ENCODE assay signal across 36 mouse cellular contexts in the genomic region with DNA sequence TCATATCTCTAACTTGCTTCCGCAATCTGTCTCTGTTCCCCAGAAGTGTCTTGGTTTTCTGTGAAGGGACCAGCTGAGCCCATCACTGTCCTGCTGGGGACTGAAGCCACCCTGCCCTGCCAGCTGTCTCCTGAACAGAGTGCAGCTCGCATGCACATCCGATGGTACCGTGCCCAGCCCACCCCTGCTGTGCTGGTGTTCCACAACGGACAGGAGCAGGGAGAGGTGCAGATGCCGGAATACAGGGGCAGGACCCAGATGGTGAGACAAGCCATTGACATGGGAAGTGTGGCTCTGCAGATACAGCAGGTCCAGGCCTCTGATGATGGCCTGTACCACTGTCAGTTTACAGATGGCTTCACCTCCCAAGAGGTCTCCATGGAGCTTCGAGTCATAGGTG. TPM values are rescaled to one million over a fixed set of nuclear protein-coding genes. Genes with fewer than 3 reads are reported as not detected.
"Had no signal": no experiment of that assay in that cellular context is flagged by ENCODE, and none has a peak within 500 bp of the region (broad histone marks: within the 10 kb centered on the region; RNA-seq: fewer than 3 reads in every experiment).

No protein-coding gene starts in this region.

- H3K27me3 ChIP-seq: heart, embryonic 15.5 days; hindbrain, embryonic 13.5 days; intestine, embryonic 15.5 days; limb, embryonic 12.5 days had no signal

- H3K4me1 ChIP-seq: heart, embryonic 10.5 days; heart, embryonic 13.5 days; heart, embryonic 15.5 days; hindbrain, embryonic 13.5 days; intestine, embryonic 15.5 days; limb, embryonic 10.5 days; limb, embryonic 12.5 days had no signal

- DNase-seq: gastrocnemius, postnatal 14 days; gastrocnemius, postnatal 36 days; heart, adult 18-20 months; heart, postnatal 14 days; heart, postnatal 36 days; kidney, adult 18-20 months; kidney, adult 8-10 months; kidney, postnatal 10 days; kidney, postnatal 25 days; kidney, postnatal 4 days; liver had no signal

- H3K4me2 ChIP-seq: heart, embryonic 13.5 days; heart, embryonic 15.5 days; hindbrain, embryonic 13.5 days; intestine, embryonic 15.5 days; limb, embryonic 12.5 days; liver, embryonic 11.5 days had no signal

- H3K4me3 ChIP-seq: heart, embryonic 10.5 days; heart, embryonic 13.5 days; heart, embryonic 15.5 days; hindbrain, embryonic 13.5 days; intestine, embryonic 15.5 days; layer of hippocampus, adult 2 months; left cerebral cortex, adult 2 months; limb, embryonic 10.5 days; limb, embryonic 12.5 days had no signal

- H3K27ac ChIP-seq: heart, embryonic 10.5 days; heart, embryonic 13.5 days; heart, embryonic 15.5 days; hindbrain, embryonic 13.5 days; intestine, embryonic 15.5 days; layer of hippocampus, adult 2 months; left cerebral cortex, adult 2 months; limb, embryonic 10.5 days; limb, embryonic 12.5 days had no signal

- H3K36me3 ChIP-seq: heart, embryonic 10.5 days; heart, embryonic 13.5 days; heart, embryonic 15.5 days; hindbrain, embryonic 13.5 days; intestine, embryonic 15.5 days; limb, embryonic 10.5 days; limb, embryonic 12.5 days had no signal

- ATAC-seq: hindbrain, embryonic 16.5 days; inflammation-experienced regulatory T-cells, adult 6 months; intestine, embryonic 15.5 days had no signal

- H3K9me3 ChIP-seq: heart, embryonic 10.5 days; heart, embryonic 13.5 days; heart, embryonic 15.5 days; hindbrain, embryonic 13.5 days; intestine, embryonic 15.5 days; limb, embryonic 10.5 days; limb, embryonic 12.5 days had no signal

- H3K9ac ChIP-seq: heart, embryonic 13.5 days; heart, embryonic 15.5 days; hindbrain, embryonic 13.5 days; intestine, embryonic 15.5 days; limb, embryonic 12.5 days had no signal

RNA-seq across cellular contexts. Expression of gene Btnl1, which starts 2.5 kb away (rescaled TPM):
- total RNA-seq: gastrocnemius, adult 18-20 months; gastrocnemius, adult 8-10 months; gastrocnemius, postnatal 14 days; gastrocnemius, postnatal 36 days; heart, adult 18-20 months; heart, adult 8-10 months; heart, postnatal 14 days; heart, postnatal 36 days; hematopoietic stem cell, adult 5-6 weeks; layer of hippocampus, adult 2 months; layer of hippocampus, postnatal 10 days; layer of hippocampus, postnatal 25 days; left cerebral cortex, adult 2 months; left cerebral cortex, postnatal 25 days had no signal
- polyA plus RNA-seq: heart, embryonic 10.5 days; heart, embryonic 13.5 days; heart, embryonic 15.5 days; heart, postnatal 0 days; hindbrain, embryonic 11.5 days; hindbrain, embryonic 13.5 days; hindbrain, embryonic 16.5 days; inflammation-experienced regulatory T-cells, adult 6 months; kidney, embryonic 14.5 days; kidney, embryonic 16.5 days; limb, embryonic 10.5 days; limb, embryonic 12.5 days; limb, embryonic 14.5 days; liver, embryonic 11.5 days had no signal

RNA-seq across cellular contexts. Expression of gene BC051142, which starts 19.2 kb away (rescaled TPM):
- total RNA-seq: gastrocnemius, adult 18-20 months; gastrocnemius, adult 8-10 months; gastrocnemius, postnatal 36 days; heart, adult 18-20 months; heart, postnatal 36 days had no signal
- polyA plus RNA-seq: heart, embryonic 15.5 days had no signal

RNA-seq across cellular contexts. Expression of gene Btnl2, which starts 24.8 kb away (rescaled TPM):
- total RNA-seq: hematopoietic stem cell, adult 5-6 weeks had no signal
- polyA plus RNA-seq: heart, embryonic 10.5 days; heart, embryonic 13.5 days; heart, embryonic 15.5 days; heart, postnatal 0 days; hindbrain, embryonic 11.5 days; hindbrain, embryonic 13.5 days; hindbrain, embryonic 16.5 days; inflammation-experienced regulatory T-cells, adult 6 months; kidney, embryonic 16.5 days; limb, embryonic 10.5 days; limb, embryonic 12.5 days; liver, embryonic 11.5 days had no signal

RNA-seq across cellular contexts. Expression of gene H2-Eb2, which starts 54.0 kb away (rescaled TPM):
- total RNA-seq: gastrocnemius, adult 18-20 months; gastrocnemius, adult 8-10 months; gastrocnemius, postnatal 14 days; gastrocnemius, postnatal 36 days; heart, adult 8-10 months; heart, postnatal 36 days; hematopoietic stem cell, adult 5-6 weeks; layer of hippocampus, adult 2 months; layer of hippocampus, postnatal 10 days; layer of hippocampus, postnatal 25 days; left cerebral cortex, adult 2 months; left cerebral cortex, postnatal 25 days had no signal
- polyA plus RNA-seq: heart, embryonic 10.5 days; heart, embryonic 13.5 days; heart, embryonic 15.5 days; heart, postnatal 0 days; hindbrain, embryonic 11.5 days; intestine, embryonic 15.5 days; intestine, postnatal 0 days; limb, embryonic 10.5 days; limb, embryonic 14.5 days; liver, embryonic 11.5 days had no signal
